Mouse (Mus musculus): ENCODE measurements around the gene Pclaf.

- peak; percentile 57 for TF ChIP-seq CTCF (IDR thresholded peaks at IDR 0.05)
- TF ChIP-seq EP300 (IDR thresholded peaks at IDR 0.05), result no peak
Observed at GRCm38 (mm10) chr9:65903419-65903818, 13.4 kb downstream of the Pclaf start.

All from lung, postnatal 0 days (tissue).